Mouse (Mus musculus) central nervous system, embryonic 11.5 days (tissue): ENCODE results near the gene Ndn. TPM values are rescaled to one million over a fixed set of nuclear protein-coding genes. Genes with fewer than 3 reads are reported as not detected.

Source experiments
- polyA plus RNA-seq: library from polyadenylated mRNA; depleted of rRNA; stranded (reverse); fragments of >200 nt; gene quantifications from 2 replicates; pipeline ENCODE4 v1.2.3, GENCODE M21; 2012; rRNA removed

Ndn gene
- 103 and 125 TPM in 2 replicates for polyA plus RNA-seq

DNA sequence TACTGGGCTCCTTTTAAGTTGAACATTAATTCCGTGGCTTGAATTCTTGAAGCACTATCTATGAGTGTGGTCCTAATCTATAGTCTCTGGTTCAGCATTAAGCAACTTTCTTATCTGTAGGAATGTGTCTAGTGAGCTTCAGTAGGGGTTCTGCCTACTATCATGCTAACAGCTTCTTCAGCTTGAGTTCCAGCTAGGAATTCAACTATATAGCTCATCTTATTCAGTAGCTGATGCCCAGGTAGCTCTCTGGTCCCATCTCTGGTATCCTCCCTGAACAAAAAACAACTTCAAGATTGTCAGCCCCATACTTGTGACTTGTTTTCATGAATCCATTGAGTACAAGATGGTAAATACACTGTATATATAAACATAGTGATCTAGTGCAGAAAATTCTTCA lies at the start of gene Ndn:
Ndn (plus strand) TSS at position 301 of the 400 bp plus-strand sequence.

DNA sequence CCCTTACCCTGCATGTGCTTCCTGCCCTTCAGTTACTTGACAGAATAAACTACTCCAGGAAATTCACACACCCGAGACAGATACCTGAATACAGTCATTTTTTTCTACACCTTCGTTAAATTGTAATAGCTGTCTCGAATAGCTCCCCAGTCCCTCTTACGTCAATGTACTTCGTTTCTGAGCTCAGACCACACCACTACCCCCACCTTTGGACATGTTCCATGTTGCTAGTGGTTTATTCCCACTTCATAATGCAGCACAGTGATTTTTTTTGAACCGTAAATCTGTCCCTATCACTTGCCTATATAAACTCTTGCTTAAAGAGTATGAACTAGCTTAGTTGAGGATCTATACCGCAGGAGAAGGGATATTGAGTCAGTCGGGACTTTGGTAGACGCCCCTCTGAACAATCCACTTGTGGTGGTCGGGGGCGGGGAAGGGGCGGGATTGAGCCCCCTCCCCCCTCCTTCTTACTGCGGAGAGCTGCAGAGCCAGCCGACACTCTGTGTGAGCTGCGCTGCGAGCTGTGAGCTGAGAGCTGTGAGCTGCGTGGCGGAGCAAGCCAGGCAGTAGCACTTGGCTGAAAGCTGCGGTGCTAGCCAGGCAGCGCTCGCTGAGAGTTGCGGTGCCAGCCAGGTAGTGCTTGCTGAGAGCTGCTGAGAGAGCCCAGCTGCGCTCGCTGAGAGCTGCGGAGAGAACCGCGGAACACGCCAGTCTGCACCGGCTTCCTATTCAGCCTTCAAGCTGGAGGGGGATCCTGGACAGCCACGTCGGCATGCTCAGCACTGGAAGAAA lies 30.3 kb downstream of the Ndn start, which contains the start of gene Magel2:
Magel2 (plus strand) TSS at position 501 of the 795 bp plus-strand sequence.

Other genes with a start within 250 kb of the Ndn start
- 15.1 and 21.1 TPM in 2 replicates for gene Magel2, start 30.4 kb downstream of the Ndn start, polyA plus RNA-seq
- gene Mkrn3, start 73.6 kb downstream of the Ndn start, polyA plus RNA-seq = 15.2 and 22.2 TPM in 2 replicates
- gene Peg12, start 117.9 kb downstream of the Ndn start, polyA plus RNA-seq = 24.9 and 27.5 TPM in 2 replicates